Mouse (Mus musculus): Measurements from ENCODE around the gene Lsm4. TPM values are rescaled to one million over a fixed set of nuclear protein-coding genes. Genes with fewer than 3 reads are reported as not detected.

Gene Lsm4
- total and polyA plus RNA-seq, 3 experiments: 143 to 240 (median 168) TPM

DNA sequence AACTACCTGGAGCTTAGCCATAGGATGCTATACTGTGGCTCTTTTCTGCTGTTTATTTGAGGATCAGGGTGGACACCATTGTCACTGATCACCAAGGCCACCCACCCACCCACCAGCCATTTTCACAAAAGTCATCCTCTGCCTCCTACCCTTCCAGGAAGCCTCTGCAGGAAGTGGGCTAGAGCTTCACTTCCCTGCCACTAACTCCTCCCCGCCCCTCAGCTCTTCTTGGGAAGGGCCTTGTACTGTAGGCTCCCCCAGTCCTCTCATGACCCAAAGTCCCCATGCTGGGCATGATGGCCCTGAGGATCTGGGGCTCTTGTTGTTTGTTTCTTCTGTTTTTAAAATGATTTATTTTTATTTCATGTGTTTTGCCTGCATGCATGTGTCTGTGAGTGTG is 2.3 kb downstream of the Lsm4 start:
- Histone ChIP-seq H3K27ac (ENCODE audit: insufficient read depth, low read depth) (peak overlapping the region; percentile 61; the same call in 1 of the 2 replicates), H3K9ac (ENCODE audit: insufficient read depth, low read depth) (no peak overlapping the region)
- TF ChIP-seq POLR2A (IDR thresholded peaks at IDR 0.05; ENCODE audit: low read depth, low read length) (no peak), SIN3A (IDR thresholded peaks at IDR 0.05; ENCODE audit: low read length) (no peak), MEF2A (IDR thresholded peaks at IDR 0.05; ENCODE audit: borderline replicate concordance, low read depth, low read length) (no peak), ZNF384 (IDR thresholded peaks at IDR 0.05; ENCODE audit: low read depth, low read length) (no peak), ZC3H11A (IDR thresholded peaks at IDR 0.05; ENCODE audit: low read depth, low read length) (no peak), IRF4 (IDR thresholded peaks at IDR 0.05; ENCODE audit: low read depth, low read length) (no peak), ELF1 (IDR thresholded peaks at IDR 0.05; ENCODE audit: low read depth, low read length) (peak; percentile 41; the same call in 1 of the 2 replicates), SMC3 (IDR thresholded peaks at IDR 0.05; ENCODE audit: low read depth, low read length) (no peak), EP300 (IDR thresholded peaks at IDR 0.05; ENCODE audit: low read length) (no peak)

DNA sequence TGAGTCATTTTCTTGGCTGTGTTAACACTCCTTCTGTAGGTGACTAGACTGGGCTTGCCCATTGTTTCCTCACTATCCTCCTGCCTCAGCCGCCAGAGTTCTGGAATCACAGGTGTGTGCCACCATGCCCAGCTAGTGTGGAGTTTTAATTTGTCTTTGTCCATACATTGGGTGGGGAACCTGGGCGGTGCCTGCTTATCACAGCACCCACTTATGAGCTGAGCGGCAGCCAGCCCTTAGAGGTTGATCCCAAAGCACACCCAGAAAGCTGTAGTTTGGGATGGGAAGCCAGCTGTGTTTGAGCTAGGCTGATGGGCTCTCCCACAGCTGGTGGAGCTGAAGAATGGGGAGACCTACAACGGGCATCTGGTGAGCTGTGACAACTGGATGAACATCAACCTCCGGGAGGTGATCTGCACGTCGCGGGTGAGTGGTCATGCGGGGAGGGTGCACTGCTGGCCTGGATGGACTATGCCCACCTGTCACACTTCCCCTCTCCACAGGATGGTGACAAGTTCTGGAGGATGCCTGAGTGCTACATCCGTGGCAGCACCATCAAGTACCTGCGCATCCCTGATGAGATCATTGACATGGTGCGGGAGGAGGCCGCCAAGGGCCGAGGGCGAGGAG is 4.5 kb downstream of the Lsm4 start:
- H3K4me1 ChIP-seq (ENCODE audit: control insufficient read depth in 1 of 2, insufficient read depth in 2 of 2): peaks cover 33 to 80% of the 10 kb centered on the region in 2 experiments
- H3K9ac ChIP-seq (ENCODE audit: insufficient read depth, low read depth): no peak overlapping the region
- peaks cover 16% of the 10 kb centered on the region for H3K79me2 ChIP-seq (replicated peaks; ENCODE audit: control insufficient read depth, extremely low read depth, insufficient read depth, poor library complexity, severe bottlenecking)
- H3K4me3 ChIP-seq (replicated peaks in 1 of 3; ENCODE audit: low read depth in 2 of 3, low read length in 2 of 3, poor library complexity in 1 of 3): peak overlapping the region in 1 of 3 experiments; percentile 26
- H3K27ac ChIP-seq (ENCODE audit: insufficient read depth, low read depth): peak overlapping the region; percentile 13; the same call in 1 of the 2 replicates
- in situ Hi-C loops (cut with MboI; ENCODE audit: low pct_ligation_motif_present, low pct_unique_long_range_greater_than_20kb, low sequenced_read_pairs): no loop called here
- no peaks in the 10 kb centered on the region for H3K27me3 ChIP-seq (replicated peaks)
- no peak for DNase-seq (ENCODE audit: extremely low read depth)
- dilution Hi-C loops (cut with MboI; ENCODE audit: extremely low pct_ligation_motif_present, extremely low pct_unique_long_range_greater_than_20kb, low sequenced_read_pairs): no loop called here
- H3K36me3 ChIP-seq (replicated peaks in 1 of 2; ENCODE audit: control insufficient read depth in 1 of 2, insufficient read depth in 1 of 2, low read length in 1 of 2): peaks cover 42 to 46% of the 10 kb centered on the region in 2 experiments
- TF ChIP-seq MXI1 (IDR thresholded peaks at IDR 0.05; ENCODE audit: low read depth, low read length): no peak
- no peak for TF ChIP-seq MAZ (IDR thresholded peaks at IDR 0.05; ENCODE audit: low read depth, low read length)
- TF ChIP-seq TBP (conservative IDR thresholded peaks at IDR 0.05; ENCODE audit: low read depth, low read length): no peak
- TF ChIP-seq POLR2AphosphoS2 (IDR thresholded peaks at IDR 0.05; ENCODE audit: low read depth, low read length): no peak
- no peak for TF ChIP-seq NELFE (IDR thresholded peaks at IDR 0.05; ENCODE audit: low read depth, low read length)
- TF ChIP-seq PAX5 (IDR thresholded peaks at IDR 0.05; ENCODE audit: low read length): no peak
- no peak for TF ChIP-seq CHD2 (IDR thresholded peaks at IDR 0.05; ENCODE audit: low read length)
- no peak; the same call in 1 of the 2 replicates for TF ChIP-seq ETS1 (conservative IDR thresholded peaks at IDR 0.05; ENCODE audit: low read depth, low read length)
- no peak for TF ChIP-seq HCFC1 (IDR thresholded peaks at IDR 0.05; ENCODE audit: low read depth, low read length)
- TF ChIP-seq MAX (IDR thresholded peaks at IDR 0.05; ENCODE audit: low read length): no peak
- no peak for TF ChIP-seq USF1 (IDR thresholded peaks at IDR 0.05; ENCODE audit: low read depth, low read length)
- no peak for TF ChIP-seq JUND (conservative IDR thresholded peaks at IDR 0.05; ENCODE audit: low read depth, low read length)
- no peak for TF ChIP-seq NRF1 (IDR thresholded peaks at IDR 0.05; ENCODE audit: low read depth, low read length)
- no peak for TF ChIP-seq SIN3A (IDR thresholded peaks at IDR 0.05; ENCODE audit: low read length)
- no peak overlapping the region for H3K4me2 ChIP-seq (ENCODE audit: insufficient read depth, low read depth, poor library complexity, severe bottlenecking)
- H3K9me3 ChIP-seq (replicated peaks; ENCODE audit: low read length): no peaks in the 10 kb centered on the region

More for the DNA sequence above, 2.3 kb downstream of the Lsm4 start:
- Histone ChIP-seq H3K36me3 (replicated peaks in 1 of 2; ENCODE audit: control insufficient read depth in 1 of 2, insufficient read depth in 1 of 2, low read length in 1 of 2) (peaks cover 40% of the 10 kb centered on the region in 2 experiments), H3K4me2 (ENCODE audit: insufficient read depth, low read depth, poor library complexity, severe bottlenecking) (no peak overlapping the region), H3K27me3 (replicated peaks) (no peaks in the 10 kb centered on the region), H3K4me3 (replicated peaks in 1 of 3; ENCODE audit: low read depth in 2 of 3, low read length in 2 of 3, poor library complexity in 1 of 3) (peak overlapping the region in 1 of 3 experiments; percentile 21), H3K79me2 (replicated peaks; ENCODE audit: control insufficient read depth, extremely low read depth, insufficient read depth, poor library complexity, severe bottlenecking) (peaks cover 16% of the 10 kb centered on the region), H3K9me3 (replicated peaks; ENCODE audit: low read length) (no peaks in the 10 kb centered on the region), H3K4me1 (ENCODE audit: control insufficient read depth in 1 of 2, insufficient read depth in 2 of 2) (peaks cover 29 to 73% of the 10 kb centered on the region in 2 experiments)
- no peak for DNase-seq (ENCODE audit: extremely low read depth)
- dilution Hi-C loops (cut with MboI; ENCODE audit: extremely low pct_ligation_motif_present, extremely low pct_unique_long_range_greater_than_20kb, low sequenced_read_pairs): no loop called here
- in situ Hi-C loops (cut with MboI; ENCODE audit: low pct_ligation_motif_present, low pct_unique_long_range_greater_than_20kb, low sequenced_read_pairs): no loop called here
